Mouse (Mus musculus): ENCODE measurements around the gene Ip6k1. TPM values are rescaled to one million over a fixed set of nuclear protein-coding genes. Genes with fewer than 3 reads are reported as not detected.
A peak's percentile ranks its signal among the peaks of the same experiment; 100 is the strongest.

Ip6k1 gene
- polyA plus RNA-seq, 1 experiment from 2014 or later = 96.0 TPM

DNA sequence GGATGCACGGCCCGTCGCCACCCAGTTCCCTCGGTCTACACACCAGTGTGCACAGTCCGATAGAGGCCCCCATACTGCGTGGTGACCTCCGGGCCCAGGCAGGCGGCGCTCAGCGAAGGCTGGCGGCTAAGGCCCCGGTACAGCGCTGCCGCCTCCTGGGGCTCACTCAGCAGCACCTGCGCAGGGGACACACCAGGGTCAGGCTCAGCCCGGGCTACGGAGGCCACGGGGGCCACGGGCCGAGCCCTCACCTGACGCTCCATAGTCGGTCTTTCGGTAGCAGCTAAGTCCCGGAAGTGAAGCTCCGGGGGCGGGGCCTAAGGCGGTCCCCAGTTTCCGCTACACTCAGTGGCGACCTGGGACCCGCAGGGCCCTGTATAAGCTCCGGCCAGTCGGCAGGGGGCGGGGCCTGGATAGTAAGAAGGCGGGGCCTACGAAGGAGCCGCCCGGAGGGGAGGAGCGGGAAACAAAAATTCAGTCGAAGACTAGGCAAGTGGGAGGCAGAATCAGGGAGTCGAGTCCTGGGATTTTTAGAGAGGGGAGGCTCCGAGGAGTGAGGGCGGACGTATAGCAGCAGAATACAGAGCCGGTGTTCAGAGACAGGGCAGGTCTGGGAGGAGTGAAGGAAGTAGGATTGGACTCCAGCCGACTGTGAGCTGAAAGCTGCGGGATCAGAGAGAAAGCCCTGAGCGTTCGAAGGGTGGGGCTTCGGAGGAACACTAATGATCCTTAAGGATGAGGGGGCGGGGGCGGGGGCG, 92.1 kb downstream of the Ip6k1 start, which contains the start of gene Apeh:
Gene Apeh (minus strand): TSS at position 423 of the 758 bp plus-strand sequence.
- Histone ChIP-seq H3K9ac (ENCODE audit: low read depth, low read length) (peak within 1 kb of the TSS; percentile 82), H3K27me3 (replicated peaks; ENCODE audit: control insufficient read depth, insufficient read depth, low read length) (no peaks in the 10 kb centered on the region), H3K9me3 (ENCODE audit: control insufficient read depth, low read length) (no peaks in the 10 kb centered on the region), H3K4me2 (ENCODE audit: low read length) (peak within 1 kb of the TSS; percentile 82), H3K4me3 (ENCODE audit: low read length) (peak within 1 kb of the TSS; percentile 73), H3K36me3 (ENCODE audit: control insufficient read depth, insufficient read depth, low read length) (peaks cover 28% of the 10 kb centered on the region), H3K27ac (ENCODE audit: low read depth, low read length) (peak within 1 kb of the TSS; percentile 78), H3K4me1 (ENCODE audit: control insufficient read depth, insufficient read depth, low read depth, low read length) (peaks cover 18% of the 10 kb centered on the region)
- 1% methylated on average over 52 of the region's 52 CpGs for WGBS
- peak; percentile 93 for ATAC-seq

DNA sequence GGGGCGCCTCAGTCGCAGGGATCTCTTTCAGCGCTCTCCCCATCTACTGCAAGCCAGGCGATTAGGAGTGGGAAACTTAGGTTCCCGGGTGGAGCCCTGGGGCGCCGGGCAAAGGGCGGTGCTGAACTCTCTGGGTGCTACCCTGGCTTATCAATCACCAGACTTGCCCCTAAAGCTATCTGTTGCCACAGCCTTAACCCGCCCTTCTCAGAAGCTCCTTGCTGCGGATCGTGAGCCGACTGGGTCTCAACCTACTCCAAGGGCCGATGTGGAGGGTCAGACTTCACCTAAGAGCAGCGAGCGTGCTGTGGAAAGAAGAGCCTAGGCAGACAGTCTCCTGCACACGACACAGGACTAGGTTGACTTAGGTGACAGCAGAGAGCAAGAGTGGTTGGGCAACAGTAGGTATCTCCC, 92.7 kb downstream of the Ip6k1 start:
- Histone ChIP-seq H3K9me3 (ENCODE audit: control insufficient read depth, low read length) (no peaks in the 10 kb centered on the region), H3K27ac (ENCODE audit: low read depth, low read length) (peak overlapping the region; percentile 78; the same call in 1 of the 2 replicates), H3K36me3 (ENCODE audit: control insufficient read depth, insufficient read depth, low read length) (peaks cover 21% of the 10 kb centered on the region), H3K4me1 (ENCODE audit: control insufficient read depth, insufficient read depth, low read depth, low read length) (peaks cover 18% of the 10 kb centered on the region), H3K4me3 (ENCODE audit: low read length) (peak overlapping the region; percentile 73), H3K4me2 (ENCODE audit: low read length) (peak overlapping the region; percentile 82), H3K9ac (ENCODE audit: low read depth, low read length) (peak overlapping the region; percentile 82), H3K27me3 (replicated peaks; ENCODE audit: control insufficient read depth, insufficient read depth, low read length) (no peaks in the 10 kb centered on the region)
- 0% methylated on average over 16 of the region's 16 CpGs for WGBS
- ATAC-seq = peak; percentile 21

DNA sequence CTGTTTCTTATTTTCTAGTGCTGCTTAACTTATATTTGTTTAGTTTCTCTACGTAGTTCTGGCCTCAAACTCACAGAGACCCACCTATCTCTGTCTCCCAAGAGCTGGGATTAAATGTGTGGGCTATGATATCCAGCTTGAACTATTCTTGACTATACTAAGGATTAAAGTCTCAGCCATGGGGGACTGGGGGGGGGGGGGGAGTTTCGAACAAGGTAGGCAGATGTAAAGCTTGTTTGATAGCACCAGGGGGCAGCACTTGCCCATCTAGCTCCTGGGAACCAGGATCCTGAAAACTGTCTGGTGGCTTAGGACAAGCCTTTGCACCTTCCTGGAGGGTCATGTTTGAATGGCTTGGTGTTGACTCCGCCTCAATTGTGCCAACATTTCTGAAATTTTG, 93.2 kb downstream of the Ip6k1 start:
- 9% methylated on average over 3 of the region's 3 CpGs for WGBS
- Histone ChIP-seq H3K9ac (ENCODE audit: low read depth, low read length) (no peak overlapping the region), H3K27ac (ENCODE audit: low read depth, low read length) (no peak overlapping the region), H3K4me3 (ENCODE audit: low read length) (peak overlapping the region; percentile 73), H3K4me1 (ENCODE audit: control insufficient read depth, insufficient read depth, low read depth, low read length) (peaks cover 18% of the 10 kb centered on the region), H3K4me2 (ENCODE audit: low read length) (peak overlapping the region; percentile 82), H3K9me3 (ENCODE audit: control insufficient read depth, low read length) (no peaks in the 10 kb centered on the region), H3K36me3 (ENCODE audit: control insufficient read depth, insufficient read depth, low read length) (peaks cover 18% of the 10 kb centered on the region), H3K27me3 (replicated peaks; ENCODE audit: control insufficient read depth, insufficient read depth, low read length) (no peaks in the 10 kb centered on the region)
- no peak for ATAC-seq

GRCm38 (mm10) chr9:108095949-108096712, 93.8 kb downstream of the Ip6k1 start:
- no peaks in the 10 kb centered on the region for H3K9me3 ChIP-seq (ENCODE audit: control insufficient read depth, low read length)
- no peak for ATAC-seq
- H3K9ac ChIP-seq (ENCODE audit: low read depth, low read length) = no peak overlapping the region
- peaks cover 18% of the 10 kb centered on the region for H3K4me1 ChIP-seq (ENCODE audit: control insufficient read depth, insufficient read depth, low read depth, low read length)
- WGBS = 63% methylated on average over 10 of the region's 10 CpGs
- no peaks in the 10 kb centered on the region for H3K27me3 ChIP-seq (replicated peaks; ENCODE audit: control insufficient read depth, insufficient read depth, low read length)
- no peak overlapping the region for H3K27ac ChIP-seq (ENCODE audit: low read depth, low read length)
- H3K4me2 ChIP-seq (ENCODE audit: low read length) = no peak overlapping the region
- no peak overlapping the region for H3K4me3 ChIP-seq (ENCODE audit: low read length)
- H3K36me3 ChIP-seq (ENCODE audit: control insufficient read depth, insufficient read depth, low read length) = peaks cover 14% of the 10 kb centered on the region

Small RNAs within 50 kb of the gene (microRNA-seq; reads per million reads assigned to microRNA genes)
- gene Mir7088 = not detected

Other genes starting within 250 kb of the Ip6k1 start
- 210 and 236 TPM in 2 replicates for gene Rbm5, start 231.5 kb upstream of the Ip6k1 start, polyA plus RNA-seq (2015; fragmentation: Nextera tagmentation; extraction: Ambion mirVana)
- 83.1 and 89.7 TPM in 2 replicates for gene Rbm6, start 129.3 kb upstream of the Ip6k1 start, polyA plus RNA-seq (2015; fragmentation: Nextera tagmentation; extraction: Ambion mirVana)
- gene Mon1a, start 114.3 kb upstream of the Ip6k1 start, polyA plus RNA-seq (2015; fragmentation: Nextera tagmentation; extraction: Ambion mirVana) = 22.6 and 23.9 TPM in 2 replicates
- 1.3 and 3.0 TPM in 2 replicates for gene Mst1r, start 95.6 kb upstream of the Ip6k1 start, polyA plus RNA-seq (2015; fragmentation: Nextera tagmentation; extraction: Ambion mirVana)
- not detected in 2 replicates for gene Actl11, start 74.0 kb upstream of the Ip6k1 start, polyA plus RNA-seq (2015; fragmentation: Nextera tagmentation; extraction: Ambion mirVana)
- gene Camkv, start 66.8 kb upstream of the Ip6k1 start, polyA plus RNA-seq (2015; fragmentation: Nextera tagmentation; extraction: Ambion mirVana) = 58.4 and 63.4 TPM in 2 replicates
- 10.0 and 10.8 TPM in 2 replicates for gene Traip, start 52.4 kb upstream of the Ip6k1 start, polyA plus RNA-seq (2015; fragmentation: Nextera tagmentation; extraction: Ambion mirVana)
- 8.8 and 9.6 TPM in 2 replicates for gene Uba7, start 27.0 kb upstream of the Ip6k1 start, polyA plus RNA-seq (2015; fragmentation: Nextera tagmentation; extraction: Ambion mirVana)
- 0.58 and 0.89 TPM in 2 replicates for gene Gm20661, start 19.4 kb upstream of the Ip6k1 start, polyA plus RNA-seq (2015; fragmentation: Nextera tagmentation; extraction: Ambion mirVana)
- 18.1 and 18.7 TPM in 2 replicates for gene Inka1, start 16.6 kb upstream of the Ip6k1 start, polyA plus RNA-seq (2015; fragmentation: Nextera tagmentation; extraction: Ambion mirVana)
- 2.4 and 3.3 TPM in 2 replicates for gene Cdhr4, start 10.0 kb upstream of the Ip6k1 start, polyA plus RNA-seq (2015; fragmentation: Nextera tagmentation; extraction: Ambion mirVana)
- 0.34 and 1.5 TPM in 2 replicates for gene Gm20662, start 6.2 kb upstream of the Ip6k1 start, polyA plus RNA-seq (2015; fragmentation: Nextera tagmentation; extraction: Ambion mirVana)
- gene Gmppb, start 46.7 kb downstream of the Ip6k1 start, polyA plus RNA-seq (2015; fragmentation: Nextera tagmentation; extraction: Ambion mirVana) = 25.1 and 25.7 TPM in 2 replicates
- gene Amigo3, start 50.7 kb downstream of the Ip6k1 start, polyA plus RNA-seq (2015; fragmentation: Nextera tagmentation; extraction: Ambion mirVana) = 2.1 and 2.4 TPM in 2 replicates
- not detected in 2 replicates for gene Mst1, start 77.9 kb downstream of the Ip6k1 start, polyA plus RNA-seq (2015; fragmentation: Nextera tagmentation; extraction: Ambion mirVana)
- gene Rnf123, start 80.8 kb downstream of the Ip6k1 start, polyA plus RNA-seq (2015; fragmentation: Nextera tagmentation; extraction: Ambion mirVana) = 47.6 and 53.9 TPM in 2 replicates
- 58.6 and 60.9 TPM in 2 replicates for gene Apeh, start 92.1 kb downstream of the Ip6k1 start, polyA plus RNA-seq (2015; fragmentation: Nextera tagmentation; extraction: Ambion mirVana)
- gene Bsn, start 187.9 kb downstream of the Ip6k1 start, polyA plus RNA-seq (2015; fragmentation: Nextera tagmentation; extraction: Ambion mirVana) = 8.7 and 9.5 TPM in 2 replicates

All from hindbrain, embryonic 16.5 days (tissue).